Mouse (Mus musculus) kidney, postnatal 14 days (tissue): Measurements from ENCODE around the gene Tmem163.

Experiments used
- DNase-seq: peaks from one replicate; pipeline ENCODE4 v3.0.0; 2022; ENCODE audit warnings: mixed read lengths

Tmem163 gene

GRCm38 (mm10) chr1:127642976-127643769 is 36.2 kb downstream of the Tmem163 start:
- no peak for DNase-seq

GRCm38 (mm10) chr1:127637917-127638316 is 41.4 kb downstream of the Tmem163 start:
- no peak for DNase-seq

- no peak for DNase-seq
These were observed 52.2 kb downstream of the Tmem163 start for GRCm38 (mm10) chr1:127627151-127627550.

- DNase-seq: peak; percentile 40
These were observed 53.6 kb downstream of the Tmem163 start for GRCm38 (mm10) chr1:127625577-127626362.

GRCm38 (mm10) chr1:127622349-127622748 is 57.0 kb downstream of the Tmem163 start:
- no peak for DNase-seq

- no peak for DNase-seq
These were observed 60.3 kb downstream of the Tmem163 start for GRCm38 (mm10) chr1:127619036-127619435.

- DNase-seq: no peak
These were observed 69.0 kb downstream of the Tmem163 start for GRCm38 (mm10) chr1:127610378-127610777.

GRCm38 (mm10) chr1:127609814-127610213 is 69.5 kb downstream of the Tmem163 start:
- no peak for DNase-seq

GRCm38 (mm10) chr1:127608326-127608725 is 71.0 kb downstream of the Tmem163 start:
- DNase-seq: no peak

GRCm38 (mm10) chr1:127603697-127604631 is 75.4 kb downstream of the Tmem163 start:
- no peak for DNase-seq

GRCm38 (mm10) chr1:127596143-127596542 is 83.2 kb downstream of the Tmem163 start:
- DNase-seq: no peak

GRCm38 (mm10) chr1:127595735-127596134 is 83.6 kb downstream of the Tmem163 start:
- no peak for DNase-seq

GRCm38 (mm10) chr1:127589542-127589941 is 89.8 kb downstream of the Tmem163 start:
- DNase-seq: no peak

GRCm38 (mm10) chr1:127587071-127587470 is 92.3 kb downstream of the Tmem163 start:
- no peak for DNase-seq

GRCm38 (mm10) chr1:127586156-127586555 is 93.2 kb downstream of the Tmem163 start:
- DNase-seq: no peak

GRCm38 (mm10) chr1:127577981-127578380 is 101.4 kb downstream of the Tmem163 start:
- DNase-seq: no peak

GRCm38 (mm10) chr1:127577083-127577482 is 102.3 kb downstream of the Tmem163 start:
- no peak for DNase-seq

GRCm38 (mm10) chr1:127576563-127576962 is 102.8 kb downstream of the Tmem163 start:
- DNase-seq: no peak

- DNase-seq: no peak
These were observed 103.2 kb downstream of the Tmem163 start for GRCm38 (mm10) chr1:127576143-127576542.

- DNase-seq: no peak
These were observed 103.7 kb downstream of the Tmem163 start for GRCm38 (mm10) chr1:127575692-127576091.

GRCm38 (mm10) chr1:127573186-127573585 is 106.2 kb downstream of the Tmem163 start:
- DNase-seq: no peak

GRCm38 (mm10) chr1:127568641-127569040 is 110.7 kb downstream of the Tmem163 start:
- DNase-seq: no peak

GRCm38 (mm10) chr1:127556486-127556845 is 122.9 kb downstream of the Tmem163 start:
- no peak for DNase-seq
